Mouse (Mus musculus) kidney, postnatal 36 days (tissue): ENCODE data around the gene Mtch1.
"Not testable (repeated sequence)": the region's sequence is repeated elsewhere in the genome, so short reads cannot be mapped to it uniquely, and the experiment has no call there.

ENCODE experiments used
- DNase-seq, 2 experiments: peaks; one replicate each; pipeline ENCODE4 v3.0.0; 2021 to 2022; ENCODE audit warnings: mixed read lengths in 2 of 2

The Mtch1 gene

DNA sequence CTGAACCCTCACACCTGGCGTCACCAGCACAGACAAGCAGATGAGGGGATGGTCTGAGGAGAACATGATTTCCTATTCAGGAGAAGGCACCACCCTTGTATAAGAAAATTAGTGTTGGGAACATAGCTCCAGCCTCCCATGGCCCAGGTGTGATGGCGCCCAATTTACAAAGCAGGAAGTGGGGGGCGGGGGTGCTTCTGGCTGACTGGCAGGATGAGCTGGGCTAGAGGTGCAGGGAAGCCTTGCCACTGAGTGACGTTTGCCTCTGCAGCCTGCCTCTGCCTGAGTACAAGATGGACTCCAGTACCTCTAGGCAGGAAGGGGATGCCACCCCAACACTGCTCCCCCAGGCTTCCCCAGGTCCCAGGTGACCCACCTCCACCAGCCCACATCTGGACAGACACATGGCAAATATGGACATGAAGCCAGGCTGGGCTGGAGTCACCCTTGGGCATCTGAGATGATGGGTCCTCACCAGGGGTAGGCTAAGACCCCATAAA is 15.5 kb downstream of the Mtch1 start:
- DNase-seq = no peak

DNA sequence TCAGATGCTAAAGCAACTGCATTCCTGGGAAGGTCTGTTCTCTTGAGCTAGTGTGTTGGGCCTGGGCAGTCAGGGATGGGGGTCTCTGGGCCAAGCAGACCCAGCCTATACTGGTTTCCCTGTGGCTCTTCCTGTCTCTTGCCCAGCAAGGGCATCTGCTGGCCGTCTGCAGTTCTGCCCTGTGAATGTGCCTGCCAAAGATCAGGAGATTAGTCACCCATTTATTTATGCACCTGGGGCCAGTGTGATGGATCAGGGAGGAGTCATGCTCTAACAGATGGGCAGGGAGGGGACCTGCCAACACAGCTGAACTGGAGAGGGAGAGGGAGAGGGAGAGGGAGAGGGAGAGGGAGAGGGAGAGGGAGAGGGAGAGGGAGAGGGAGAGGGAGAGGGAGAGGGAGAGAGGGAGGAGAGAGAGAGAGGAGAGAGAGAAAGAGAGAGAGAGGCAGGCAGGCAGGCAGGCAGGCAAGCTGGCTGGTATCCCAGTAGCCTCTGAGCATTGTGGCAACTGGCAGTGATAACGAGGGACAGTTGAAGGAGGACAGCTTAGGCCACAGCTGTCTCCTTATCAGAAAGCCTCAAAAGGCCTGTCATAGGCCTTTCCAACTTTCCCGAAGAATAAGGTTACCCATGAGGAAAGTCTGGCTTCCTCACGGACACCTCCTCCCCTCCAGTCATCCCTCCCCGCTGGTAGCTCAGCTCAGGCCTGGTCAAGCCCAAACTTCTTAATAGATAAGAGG is 16.9 kb downstream of the Mtch1 start:
- DNase-seq = peak; percentile 39 to 70

DNA sequence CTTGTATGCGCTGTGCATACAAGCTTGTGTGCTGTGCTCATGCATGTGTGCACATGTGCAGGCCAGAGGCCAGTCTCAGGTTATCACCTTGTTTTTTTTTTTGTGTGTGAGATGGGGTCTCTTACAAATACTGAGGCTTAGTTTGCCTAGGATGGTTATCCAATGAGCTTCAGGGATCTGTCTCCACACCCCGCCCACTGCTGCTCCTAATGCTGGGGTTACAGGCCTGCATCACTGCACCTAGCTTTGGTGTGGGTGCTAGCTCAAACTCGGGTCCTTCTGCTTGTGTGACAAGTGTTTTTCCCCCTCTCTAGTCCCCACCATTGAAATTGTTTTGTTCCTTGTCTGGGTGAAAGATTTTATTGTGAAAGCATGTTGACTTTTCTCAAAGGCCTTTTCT is 17.5 kb downstream of the Mtch1 start:
- no peak for DNase-seq

DNA sequence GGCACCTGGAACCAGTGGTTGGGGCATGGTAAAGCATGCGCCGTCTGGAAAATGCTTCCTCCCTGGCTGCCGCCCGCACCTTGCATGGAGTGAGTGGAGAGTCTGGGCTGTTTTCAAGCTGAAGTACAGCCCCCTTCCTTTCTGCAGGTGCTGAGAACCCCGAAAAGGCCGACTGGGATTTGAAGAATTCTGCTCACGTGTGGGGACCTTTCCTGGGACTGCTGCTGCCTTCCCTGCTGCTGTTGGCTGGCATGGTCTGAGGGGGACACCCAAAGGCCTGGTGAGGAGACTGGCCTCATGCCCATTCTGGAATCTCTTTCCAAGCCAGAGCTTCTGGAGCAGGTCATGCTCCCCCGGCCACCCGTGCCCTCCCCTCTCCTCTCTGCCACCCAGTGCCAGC is 20.0 kb downstream of the Mtch1 start:
- DNase-seq = no peak

DNA sequence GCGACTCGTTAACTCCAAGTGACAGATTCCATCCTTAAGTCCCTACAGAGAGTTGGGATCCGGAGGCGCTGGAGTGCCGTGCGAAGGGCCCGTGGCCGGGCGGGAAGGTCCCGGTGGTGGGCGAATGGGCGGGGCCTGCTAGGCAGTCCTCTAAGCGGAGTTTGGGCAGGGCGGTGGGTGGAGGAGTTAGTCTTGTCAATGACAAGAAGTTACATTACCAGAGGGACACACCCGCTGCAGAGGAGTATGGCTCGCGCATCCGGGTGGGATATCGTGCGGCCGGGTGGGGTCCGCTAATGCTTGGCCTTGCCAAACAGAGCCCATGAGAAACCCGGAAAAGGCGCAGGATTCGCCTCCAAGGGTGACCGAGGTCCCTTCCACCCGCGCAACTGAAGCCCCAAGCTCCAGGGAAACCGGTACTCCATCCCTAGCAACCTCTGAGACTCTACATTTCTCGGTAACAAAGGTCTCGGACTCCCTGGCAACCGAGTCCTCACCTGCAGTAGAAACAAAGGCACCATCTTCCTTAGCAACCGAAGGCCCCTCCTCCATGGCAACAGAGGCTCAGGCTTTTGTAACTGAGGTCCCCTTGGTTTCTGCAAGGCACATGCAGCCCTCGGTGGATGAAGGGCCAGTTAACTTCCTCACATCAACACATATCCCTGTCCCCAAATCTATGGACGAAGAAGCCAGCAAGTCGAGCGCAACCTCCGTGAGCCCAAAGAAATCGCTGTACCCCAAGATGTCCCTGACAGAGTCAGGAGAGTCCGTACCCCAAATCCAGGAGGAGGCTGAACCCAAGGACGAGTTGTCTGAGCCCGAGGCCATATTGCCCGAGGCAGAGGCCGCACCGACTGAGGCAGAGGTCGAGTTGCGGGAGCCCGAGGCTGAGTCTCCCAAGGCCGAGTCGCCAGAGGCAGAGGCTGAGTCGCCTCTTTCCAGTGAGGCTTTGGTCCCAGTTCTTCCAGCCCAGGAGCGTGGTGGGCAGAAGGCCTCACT is 20.9 kb downstream of the Mtch1 start:
- peak in 1 of 2 experiments; percentile 49 for DNase-seq

DNA sequence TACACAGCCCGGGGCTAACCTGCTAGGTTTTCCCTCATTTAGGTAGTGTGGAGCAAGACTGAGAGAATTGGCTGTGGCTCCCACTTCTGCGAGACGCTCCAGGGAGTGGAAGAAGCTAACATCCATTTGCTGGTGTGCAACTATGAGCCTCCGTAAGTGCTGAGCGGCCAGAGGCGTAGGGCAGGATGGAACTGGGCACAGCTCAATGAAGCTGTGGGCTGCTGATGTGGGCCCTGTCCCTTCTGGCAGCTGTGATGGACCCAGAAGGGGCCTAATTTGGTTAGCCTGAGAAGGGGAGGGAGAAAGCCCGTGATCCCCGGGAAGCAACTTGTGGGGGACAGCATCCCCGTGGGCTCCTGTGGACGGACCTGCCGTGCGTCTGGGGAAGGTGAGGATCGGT is 21.9 kb downstream of the Mtch1 start:
- DNase-seq = no peak

DNA sequence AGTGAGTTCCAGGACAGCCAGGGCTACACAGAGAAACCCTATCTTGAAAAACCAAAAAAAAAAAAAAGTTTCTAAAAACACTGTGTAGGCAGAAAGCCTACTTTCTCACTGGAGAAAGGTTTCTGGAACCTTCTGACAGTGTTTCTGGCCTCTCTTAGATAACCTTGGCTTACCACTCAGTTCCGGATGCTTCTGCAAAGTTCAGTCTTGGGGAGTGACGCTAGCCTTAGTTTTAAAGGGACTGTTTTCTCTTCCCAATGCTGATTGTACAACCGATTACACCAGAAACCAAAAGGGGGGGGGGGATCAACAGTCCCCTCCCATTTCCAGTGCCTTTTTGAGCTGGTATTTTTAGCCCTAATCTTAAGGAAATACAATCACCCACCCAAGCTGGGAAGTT is 24.1 kb downstream of the Mtch1 start:
- no peak for DNase-seq

DNA sequence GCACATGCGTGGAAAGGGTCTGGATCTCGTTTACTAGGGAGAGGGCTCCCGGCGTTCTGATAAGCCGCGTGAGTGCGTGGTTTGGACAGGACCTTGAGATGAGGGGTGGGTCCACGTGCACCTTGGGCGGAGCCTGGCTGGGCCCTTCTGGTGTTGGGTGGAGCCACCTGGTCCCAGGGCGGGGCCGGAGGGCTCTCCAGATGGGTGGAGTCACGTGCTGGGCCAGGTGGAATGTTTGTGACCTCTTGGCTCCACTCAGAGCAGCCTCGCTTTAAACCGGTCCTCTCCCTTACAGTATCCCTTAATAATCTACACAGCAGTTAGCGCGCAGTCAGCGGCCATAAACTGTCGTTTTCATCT is 25.2 kb downstream of the Mtch1 start:
- DNase-seq = peak; percentile 60 to 73

DNA sequence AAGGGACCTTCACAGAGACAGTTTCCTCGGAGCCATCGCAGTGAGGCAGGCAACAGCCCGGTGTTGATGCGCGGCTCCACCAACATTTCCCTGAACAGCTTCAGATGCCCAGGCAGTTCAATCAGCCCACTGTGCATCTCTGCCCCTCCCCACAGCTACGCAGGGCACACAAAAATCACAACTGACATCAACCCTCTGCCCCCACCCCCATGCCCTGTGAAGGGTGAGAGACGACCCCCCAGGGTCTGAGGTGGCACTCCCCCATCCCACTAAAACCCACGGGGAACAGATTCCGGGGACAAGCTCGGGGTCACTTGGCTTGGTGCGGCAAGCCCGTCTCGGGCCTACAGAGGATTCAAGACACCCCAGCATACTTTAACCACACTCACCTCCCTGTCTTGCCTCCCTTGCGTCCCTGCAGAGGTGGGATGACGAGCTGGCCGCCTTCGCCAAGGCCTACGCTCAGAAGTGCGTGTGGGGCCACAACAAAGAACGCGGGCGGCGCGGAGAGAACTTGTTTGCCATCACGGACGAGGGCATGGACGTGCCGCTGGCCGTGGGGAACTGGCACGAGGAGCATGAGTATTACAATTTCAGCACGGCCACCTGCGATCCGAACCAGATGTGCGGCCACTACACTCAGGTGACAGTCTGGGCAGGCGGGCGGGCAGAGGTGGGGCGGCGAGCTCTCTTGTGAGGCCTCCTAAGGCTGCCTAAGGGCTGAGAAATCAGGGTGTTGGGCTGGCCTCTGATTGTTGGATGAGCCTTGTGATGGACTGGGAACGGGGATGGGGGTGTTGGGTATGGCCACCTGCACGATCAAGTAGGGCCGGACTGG is 25.8 kb downstream of the Mtch1 start:
- DNase-seq = no peak

DNA sequence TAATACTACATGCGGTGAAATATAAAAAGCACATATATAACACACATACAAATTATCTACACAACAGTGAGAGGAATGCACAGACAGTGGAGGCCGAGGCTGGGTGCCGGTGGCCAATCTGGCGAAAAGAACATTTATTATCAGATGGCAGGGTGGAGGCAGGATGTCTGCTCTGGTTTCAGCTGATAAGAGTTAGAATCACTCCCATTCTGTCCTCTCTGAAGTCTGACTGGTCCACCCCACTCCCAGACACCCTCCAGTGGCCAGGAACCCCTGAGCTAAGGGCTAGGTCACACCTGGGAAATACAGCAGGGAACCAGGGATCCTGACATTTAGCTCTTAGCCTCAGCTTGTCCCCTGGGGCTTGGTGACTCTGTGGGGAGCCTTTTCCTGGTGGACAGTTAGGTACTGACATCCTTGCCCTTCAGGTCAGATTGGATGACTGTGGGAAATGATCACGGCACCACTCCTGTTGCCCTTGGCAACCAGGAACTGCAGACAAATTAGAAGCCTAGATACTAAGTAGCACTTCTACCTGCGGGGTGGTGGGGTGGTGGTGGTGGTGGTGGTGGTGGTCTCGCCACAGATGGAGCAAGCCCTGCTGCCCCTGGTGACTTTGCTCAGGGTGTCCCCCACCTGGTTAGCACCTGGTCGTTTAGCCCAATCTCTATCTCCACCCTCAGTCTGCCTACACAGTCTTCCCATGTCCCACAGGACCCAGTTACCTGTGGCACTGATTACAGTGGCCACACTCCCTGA is 27.7 kb downstream of the Mtch1 start:
- no peak for DNase-seq

DNA sequence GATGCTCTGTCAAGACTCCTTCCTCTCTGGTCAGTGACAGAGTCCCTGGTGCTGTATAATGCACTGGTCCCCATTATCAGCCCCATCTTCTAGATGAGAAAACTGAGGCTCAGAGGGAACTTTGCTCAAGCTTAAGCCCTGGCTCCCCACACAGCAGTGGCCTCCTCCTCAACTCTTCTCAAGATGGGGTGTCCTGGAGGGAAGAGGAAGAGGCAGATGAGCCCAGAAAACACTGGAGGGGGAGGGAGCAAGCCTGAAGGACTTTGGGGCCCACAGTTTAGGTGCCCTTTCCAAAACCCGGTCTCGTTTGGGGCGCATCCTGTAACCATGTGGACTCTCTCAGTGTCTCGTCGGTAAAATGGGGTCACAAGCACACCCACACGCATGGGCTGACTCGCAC is 28.3 kb downstream of the Mtch1 start:
- no peak for DNase-seq

DNA sequence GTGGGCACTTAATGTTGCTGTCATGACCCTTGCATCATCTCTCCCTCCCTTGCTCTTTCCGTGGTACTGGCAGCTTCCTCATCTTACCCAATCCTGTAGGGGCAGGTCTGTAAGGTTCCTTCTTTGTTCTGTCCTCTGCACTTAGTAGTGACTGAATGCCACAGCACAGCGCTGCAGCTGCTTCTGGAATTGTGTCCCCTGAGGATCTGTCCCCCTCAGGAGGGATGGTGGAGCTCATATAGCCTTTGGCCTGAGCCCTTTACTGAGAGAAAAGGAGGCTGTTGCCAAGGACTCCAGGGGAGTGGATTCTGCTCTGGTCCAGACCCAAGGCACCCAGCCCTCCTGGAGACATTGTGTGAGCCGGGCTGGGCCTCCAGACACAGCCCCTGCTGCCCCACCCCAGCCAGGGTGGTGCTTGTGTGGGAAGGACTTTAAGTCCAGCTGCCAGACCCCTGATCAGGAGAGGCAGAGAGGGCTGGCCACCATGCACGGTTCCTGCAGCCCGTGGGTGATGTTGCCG is 28.9 kb downstream of the Mtch1 start:
- DNase-seq = no peak

DNA sequence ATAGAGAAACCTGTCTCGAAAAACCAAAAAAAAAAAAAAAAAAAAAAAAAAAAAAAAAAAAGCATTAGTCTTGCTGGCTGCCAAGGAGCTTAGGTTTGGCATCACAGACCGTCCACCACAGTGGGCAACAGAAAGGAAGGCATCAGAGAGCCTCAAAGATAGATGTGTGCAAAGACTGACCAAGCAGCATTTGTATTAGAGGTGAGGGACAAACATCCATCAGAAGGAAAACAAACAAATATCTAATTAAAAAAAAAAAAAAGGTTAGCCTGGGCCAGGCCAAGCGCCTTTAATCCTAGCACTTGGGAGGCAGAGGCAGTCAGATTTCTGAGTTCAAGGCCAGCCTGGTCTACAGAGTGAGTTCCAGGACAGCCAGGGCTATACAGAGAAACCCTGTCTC is 30.4 kb downstream of the Mtch1 start, which contains the start of gene Pi16:
Gene Pi16, plus strand, starts transcription at position 301 of the 400 bp plus-strand sequence.
- DNase-seq = not testable (repeated sequence)

DNA sequence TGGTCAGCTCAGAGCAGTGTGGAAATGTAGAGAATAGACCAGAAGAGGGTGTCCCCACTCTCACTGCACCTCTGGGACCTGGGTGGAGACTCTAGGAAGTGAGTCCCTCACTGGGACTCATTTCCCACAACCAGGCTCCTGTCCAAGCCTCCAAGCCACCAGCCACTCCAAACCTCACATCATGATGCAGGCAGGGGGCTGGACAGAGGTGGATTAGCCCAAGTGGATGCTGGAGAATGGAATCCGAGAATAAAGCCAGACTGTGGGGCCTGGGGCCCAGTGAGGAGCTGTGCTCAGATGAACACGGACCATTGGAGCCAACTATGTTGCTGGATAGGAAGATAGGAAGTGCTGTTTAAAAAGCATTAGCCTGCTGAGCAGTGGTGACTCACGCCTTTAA is 30.8 kb downstream of the Mtch1 start:
- no peak for DNase-seq

DNA sequence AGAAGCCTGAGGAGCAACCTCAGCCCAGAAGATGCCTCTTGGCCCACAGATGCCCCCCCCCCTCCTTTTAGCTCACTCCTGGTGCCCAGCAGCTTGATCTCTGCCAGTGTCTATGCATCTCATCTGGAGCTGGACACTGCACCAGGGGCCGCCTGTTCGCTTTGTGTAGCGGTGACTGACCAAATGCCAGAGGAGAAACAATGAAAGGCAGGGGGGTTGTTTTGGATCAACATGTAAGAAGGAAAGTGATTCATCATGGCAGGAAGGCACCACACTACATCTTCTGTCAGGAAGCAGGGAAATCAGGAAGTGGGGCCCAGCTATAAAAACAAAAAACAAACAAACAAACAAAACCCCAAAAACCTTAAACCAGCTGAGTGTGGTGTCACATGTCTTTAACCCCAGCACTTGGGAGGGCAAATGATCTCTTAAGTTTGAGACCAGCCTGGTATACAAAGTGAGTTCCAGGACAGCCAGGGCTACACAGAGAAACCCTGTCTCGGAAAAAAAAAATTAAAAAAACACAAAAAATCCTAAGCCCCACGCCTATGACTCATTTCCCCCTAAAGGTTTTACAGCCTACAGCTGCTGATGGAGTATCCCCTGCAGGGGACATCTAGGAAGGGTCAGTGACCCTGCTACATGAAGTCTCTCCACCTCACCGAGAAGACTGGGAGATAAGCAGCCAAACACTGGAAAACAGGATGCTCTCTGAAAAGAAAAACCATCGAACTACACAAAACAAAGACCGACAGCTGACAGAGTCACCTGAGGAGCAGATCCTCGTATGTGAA is 31.9 kb downstream of the Mtch1 start:
- peak; percentile 55 to 64 for DNase-seq

DNA sequence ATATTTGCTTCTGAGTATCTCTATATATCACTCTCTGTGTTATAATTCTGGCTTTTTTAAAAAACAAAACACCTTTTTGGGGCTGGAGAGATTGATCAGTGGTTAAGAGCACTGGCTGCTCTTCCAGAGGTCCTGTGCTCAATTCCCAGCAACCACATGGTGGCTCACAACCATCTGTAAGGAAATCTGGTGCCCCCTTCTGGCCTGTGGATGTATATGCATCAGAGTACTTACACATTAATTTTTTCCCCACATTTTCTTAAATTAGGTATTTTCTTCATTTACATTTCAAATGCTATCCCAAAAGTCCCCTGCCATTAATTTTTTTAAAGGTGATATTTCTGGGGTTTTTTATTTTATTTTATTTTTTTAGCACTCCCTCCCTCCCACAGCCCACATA is 34.4 kb downstream of the Mtch1 start:
- DNase-seq = no peak

DNA sequence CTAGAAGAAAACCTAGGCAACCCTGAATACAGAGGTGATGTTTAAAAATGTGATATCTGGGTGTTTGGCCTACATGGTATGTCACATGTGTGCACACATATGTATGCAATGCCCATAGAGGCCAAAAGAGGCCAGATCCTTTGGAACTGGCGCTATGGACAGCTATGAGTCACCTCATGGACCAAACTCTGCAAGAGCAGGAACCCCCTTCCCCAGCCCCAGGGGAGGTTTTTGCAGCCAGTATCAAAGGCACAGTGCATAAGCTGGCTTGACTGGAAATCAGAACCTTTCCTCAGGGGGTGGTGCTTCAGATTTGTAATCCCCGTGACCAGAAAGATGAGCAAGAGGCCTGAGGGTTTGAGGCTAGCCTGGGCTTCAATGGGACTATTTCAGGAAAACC is 35.7 kb downstream of the Mtch1 start:
- DNase-seq = no peak

DNA sequence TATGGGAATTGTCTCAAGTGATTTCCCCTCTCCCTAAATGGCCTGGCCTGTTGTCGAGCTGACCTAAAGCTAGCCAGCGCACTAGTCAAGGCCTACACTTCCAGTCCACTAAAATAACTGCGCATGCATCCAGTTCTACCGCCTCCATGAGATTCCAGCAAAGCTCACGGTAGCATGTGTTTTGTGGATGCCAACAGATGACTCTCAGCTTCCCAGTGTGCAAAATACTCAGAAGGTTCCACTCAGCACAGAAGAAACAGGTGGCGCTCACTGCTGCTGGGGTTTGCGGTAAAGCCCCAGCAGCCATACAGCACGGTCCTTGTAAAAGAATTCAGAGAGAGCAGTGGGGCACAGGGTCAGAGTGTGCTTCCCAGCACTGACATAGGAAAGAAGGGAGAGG is 36.1 kb downstream of the Mtch1 start:
- no peak for DNase-seq

DNA sequence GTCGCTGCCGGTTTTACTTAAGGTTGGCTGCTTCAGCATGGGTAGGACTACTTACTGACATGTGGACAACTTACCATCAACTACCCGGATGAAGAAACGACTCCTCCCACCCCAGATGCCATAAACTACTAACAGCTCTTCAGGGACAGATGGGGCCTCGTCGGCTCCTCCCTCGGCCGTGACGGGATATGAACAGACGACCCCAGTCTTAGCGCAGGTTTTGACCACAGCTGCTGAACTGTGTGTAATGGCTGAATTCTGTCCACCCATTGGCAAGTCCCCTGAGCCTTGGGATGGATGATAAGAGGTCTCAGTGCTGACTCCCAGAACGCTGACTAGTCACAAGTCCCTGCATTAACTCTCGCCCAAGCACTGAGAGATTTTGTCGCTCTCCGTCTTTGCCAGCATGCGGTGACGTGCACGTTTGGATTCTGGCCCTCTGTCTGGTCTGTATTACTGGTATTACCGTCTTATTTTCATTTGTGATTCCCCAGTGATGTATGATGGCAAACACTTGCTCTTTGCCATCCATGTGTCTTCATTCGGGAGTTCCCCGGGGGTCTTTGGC is 37.6 kb downstream of the Mtch1 start:
- DNase-seq = no peak

DNA sequence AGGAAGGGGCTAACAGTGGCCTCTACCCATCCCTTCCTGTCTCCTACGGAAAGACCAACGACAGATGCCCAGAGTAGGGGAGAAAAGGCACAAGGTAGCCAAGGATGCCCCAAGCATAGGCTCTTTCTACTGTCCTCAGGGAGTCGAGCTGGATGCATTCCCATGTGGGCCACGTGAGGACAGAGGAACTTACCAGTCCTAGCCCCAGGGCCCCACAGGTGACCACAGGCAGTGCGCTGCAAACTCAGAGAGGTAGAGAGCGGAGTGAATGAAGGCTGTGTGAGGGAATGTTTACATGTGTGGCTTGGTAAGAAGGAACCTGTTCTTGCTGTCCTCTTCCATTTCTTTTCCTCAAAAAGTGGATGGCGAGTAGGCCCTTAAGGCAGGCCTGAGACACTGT is 41.9 kb downstream of the Mtch1 start:
- DNase-seq = no peak
